Mouse (Mus musculus): ENCODE data around the gene Rhbdd1. TPM values are rescaled to one million over a fixed set of nuclear protein-coding genes. Genes with fewer than 3 reads are reported as not detected.

Rhbdd1 gene
- polyA plus RNA-seq, 1 experiment from 2014 or later = 6.2 TPM

- Histone ChIP-seq H3K27ac (no peak overlapping the region), H3K36me3 (no peaks in the 10 kb centered on the region), H3K4me1 (replicated peaks) (0 out of 2 replicates have a peak, but pooled peaks cover 5% of the 10 kb centered on the region), H3K27me3 (no peaks in the 10 kb centered on the region), H3K4me3 (replicated peaks) (no peak overlapping the region), H3K9me3 (no peaks in the 10 kb centered on the region), H3K9ac (replicated peaks) (no peak overlapping the region), H3K4me2 (replicated peaks) (no peak overlapping the region)
- no peak for ATAC-seq
- WGBS = 90% methylated on average over 5 of the region's 5 CpGs
These were observed 95.3 kb downstream of the Rhbdd1 start for GRCm38 (mm10) chr1:82411521-82411920.

- Histone ChIP-seq H3K4me3 (replicated peaks) (no peak overlapping the region), H3K4me2 (replicated peaks) (no peak overlapping the region), H3K9ac (replicated peaks) (no peak overlapping the region), H3K27ac (no peak overlapping the region), H3K9me3 (no peaks in the 10 kb centered on the region), H3K4me1 (replicated peaks) (peaks cover 8% of the 10 kb centered on the region), H3K36me3 (no peaks in the 10 kb centered on the region), H3K27me3 (no peaks in the 10 kb centered on the region)
- 80% methylated on average over 4 of the region's 4 CpGs for WGBS
- no peak for ATAC-seq
These were observed 95.8 kb downstream of the Rhbdd1 start for GRCm38 (mm10) chr1:82412085-82412484.

- H3K4me1 ChIP-seq (replicated peaks) = peaks cover 14% of the 10 kb centered on the region
- H3K27ac ChIP-seq = no peak overlapping the region
- WGBS = 95% methylated on average over 3 of the region's 3 CpGs
- H3K27me3 ChIP-seq = no peaks in the 10 kb centered on the region
- H3K9ac ChIP-seq (replicated peaks) = no peak overlapping the region
- ATAC-seq = no peak
- no peak overlapping the region for H3K4me2 ChIP-seq (replicated peaks)
- no peak overlapping the region for H3K4me3 ChIP-seq (replicated peaks)
- H3K9me3 ChIP-seq = no peaks in the 10 kb centered on the region
- H3K36me3 ChIP-seq = no peaks in the 10 kb centered on the region
These were observed 98.3 kb downstream of the Rhbdd1 start for GRCm38 (mm10) chr1:82414434-82415045.

GRCm38 (mm10) chr1:82415641-82416040 lies 99.4 kb downstream of the Rhbdd1 start:
- H3K4me3 ChIP-seq (replicated peaks) = no peak overlapping the region
- ATAC-seq = no peak
- no peak overlapping the region for H3K27ac ChIP-seq
- H3K36me3 ChIP-seq = no peaks in the 10 kb centered on the region
- H3K4me1 ChIP-seq (replicated peaks) = peaks cover 14% of the 10 kb centered on the region
- no peak overlapping the region for H3K4me2 ChIP-seq (replicated peaks)
- H3K27me3 ChIP-seq = no peaks in the 10 kb centered on the region
- H3K9me3 ChIP-seq = no peaks in the 10 kb centered on the region
- no peak overlapping the region for H3K9ac ChIP-seq (replicated peaks)
- WGBS = 86% methylated on average over 4 of the region's 4 CpGs

- Histone ChIP-seq H3K27ac (no peak overlapping the region), H3K36me3 (no peaks in the 10 kb centered on the region), H3K9me3 (no peaks in the 10 kb centered on the region), H3K27me3 (no peaks in the 10 kb centered on the region), H3K4me2 (replicated peaks) (no peak overlapping the region), H3K4me1 (replicated peaks) (peaks cover 4% of the 10 kb centered on the region; the same call in 1 of the 2 replicates), H3K9ac (replicated peaks) (no peak overlapping the region), H3K4me3 (replicated peaks) (no peak overlapping the region)
- ATAC-seq = no peak
- 97% methylated on average over 5 of the region's 5 CpGs for WGBS
These were observed 111.5 kb downstream of the Rhbdd1 start for GRCm38 (mm10) chr1:82427729-82428128.

GRCm38 (mm10) chr1:82429061-82429460 lies 112.8 kb downstream of the Rhbdd1 start:
- no peak for ATAC-seq
- H3K4me1 ChIP-seq (replicated peaks) = peaks cover 6% of the 10 kb centered on the region; the same call in 1 of the 2 replicates
- H3K9me3 ChIP-seq = no peaks in the 10 kb centered on the region
- WGBS = 58% methylated on average over 1 of the region's 1 CpGs
- H3K9ac ChIP-seq (replicated peaks) = no peak overlapping the region
- H3K27me3 ChIP-seq = no peaks in the 10 kb centered on the region
- no peak overlapping the region for H3K4me2 ChIP-seq (replicated peaks)
- no peaks in the 10 kb centered on the region for H3K36me3 ChIP-seq
- H3K27ac ChIP-seq = no peak overlapping the region
- no peak overlapping the region for H3K4me3 ChIP-seq (replicated peaks)

- ATAC-seq = peak; percentile 82
- H3K36me3 ChIP-seq = no peaks in the 10 kb centered on the region
- no peak overlapping the region for H3K27ac ChIP-seq
- no peak overlapping the region for H3K9ac ChIP-seq (replicated peaks)
- WGBS = 70% methylated on average over 15 of the region's 15 CpGs
- H3K4me1 ChIP-seq (replicated peaks) = peaks cover 6% of the 10 kb centered on the region; the same call in 1 of the 2 replicates
- H3K4me3 ChIP-seq (replicated peaks) = no peak overlapping the region
- H3K4me2 ChIP-seq (replicated peaks) = no peak overlapping the region
- no peaks in the 10 kb centered on the region for H3K9me3 ChIP-seq
- H3K27me3 ChIP-seq = no peaks in the 10 kb centered on the region
These were observed 116.8 kb downstream of the Rhbdd1 start for GRCm38 (mm10) chr1:82432919-82433648.

- H3K9ac ChIP-seq (replicated peaks) = no peak overlapping the region
- no peak overlapping the region for H3K4me3 ChIP-seq (replicated peaks)
- 79% methylated on average over 5 of the region's 5 CpGs for WGBS
- ATAC-seq = peak; percentile 79
- no peaks in the 10 kb centered on the region for H3K36me3 ChIP-seq
- no peaks in the 10 kb centered on the region for H3K27me3 ChIP-seq
- H3K4me2 ChIP-seq (replicated peaks) = no peak overlapping the region
- H3K9me3 ChIP-seq = no peaks in the 10 kb centered on the region
- H3K4me1 ChIP-seq (replicated peaks) = peaks cover 4% of the 10 kb centered on the region; the same call in 1 of the 2 replicates
- H3K27ac ChIP-seq = no peak overlapping the region
These were observed 117.4 kb downstream of the Rhbdd1 start for GRCm38 (mm10) chr1:82433649-82434005.

- WGBS = 60% methylated on average over 3 of the region's 3 CpGs
- no peaks in the 10 kb centered on the region for H3K36me3 ChIP-seq
- H3K27ac ChIP-seq = no peak overlapping the region
- H3K4me1 ChIP-seq (replicated peaks) = 0 out of 2 replicates have a peak, but pooled peaks cover 2% of the 10 kb centered on the region
- no peak for ATAC-seq
- no peak overlapping the region for H3K9ac ChIP-seq (replicated peaks)
- H3K9me3 ChIP-seq = no peaks in the 10 kb centered on the region
- H3K4me3 ChIP-seq (replicated peaks) = no peak overlapping the region
- H3K27me3 ChIP-seq = no peaks in the 10 kb centered on the region
- no peak overlapping the region for H3K4me2 ChIP-seq (replicated peaks)
These were observed 121.0 kb downstream of the Rhbdd1 start for GRCm38 (mm10) chr1:82437273-82437672.

GRCm38 (mm10) chr1:82440123-82440522 lies 123.9 kb downstream of the Rhbdd1 start:
- Histone ChIP-seq H3K9ac (replicated peaks) (no peak overlapping the region), H3K4me2 (replicated peaks) (no peak overlapping the region), H3K36me3 (no peaks in the 10 kb centered on the region), H3K4me1 (replicated peaks) (no peaks in the 10 kb centered on the region), H3K27ac (no peak overlapping the region), H3K4me3 (replicated peaks) (no peak overlapping the region), H3K9me3 (no peaks in the 10 kb centered on the region), H3K27me3 (no peaks in the 10 kb centered on the region)
- WGBS = 59% methylated on average over 1 of the region's 1 CpGs
- no peak for ATAC-seq

GRCm38 (mm10) chr1:82443517-82443916 lies 127.3 kb downstream of the Rhbdd1 start:
- Histone ChIP-seq H3K4me3 (replicated peaks) (no peak overlapping the region), H3K4me2 (replicated peaks) (no peak overlapping the region), H3K9me3 (no peaks in the 10 kb centered on the region), H3K36me3 (no peaks in the 10 kb centered on the region), H3K27me3 (no peaks in the 10 kb centered on the region), H3K9ac (replicated peaks) (no peak overlapping the region), H3K4me1 (replicated peaks) (no peaks in the 10 kb centered on the region), H3K27ac (no peak overlapping the region)
- no peak for ATAC-seq
- WGBS = 80% methylated on average over 4 of the region's 4 CpGs

GRCm38 (mm10) chr1:82446049-82446448 lies 129.8 kb downstream of the Rhbdd1 start:
- Histone ChIP-seq H3K36me3 (no peaks in the 10 kb centered on the region), H3K9me3 (no peaks in the 10 kb centered on the region), H3K27me3 (no peaks in the 10 kb centered on the region), H3K9ac (replicated peaks) (no peak overlapping the region), H3K27ac (no peak overlapping the region), H3K4me2 (replicated peaks) (no peak overlapping the region), H3K4me1 (replicated peaks) (no peaks in the 10 kb centered on the region), H3K4me3 (replicated peaks) (no peak overlapping the region)
- no peak for ATAC-seq
- 90% methylated on average over 7 of the region's 7 CpGs for WGBS

Data from midbrain, embryonic 13.5 days (tissue).